Mouse (Mus musculus) limb, embryonic 11.5 days (tissue): ENCODE data around the gene Ctps. TPM values are rescaled to one million over a fixed set of nuclear protein-coding genes. Genes with fewer than 3 reads are reported as not detected.

Experiments
- ATAC-seq: fragments of 200-750 bp; cut with Nextera tagmentation; 2 replicates; pipeline ENCODE4 v1.8.0; 2017; ENCODE audit warnings: low read depth; ENCODE audit not compliant: insufficient number of reproducible peaks, low FRiP score, low TSS enrichment
- DNase-seq: peaks from one replicate; pipeline ENCODE4 v3.0.0-alpha.2; 2015; ENCODE audit warnings: low spot score
- H3K27ac ChIP-seq: fragments of 300-500 bp; sonication (generic); replicated peaks from 2 replicates; pipeline ENCODE4 v1.5.1; 2014; ENCODE audit warnings: low read depth, mild to moderate bottlenecking, low read length
- H3K27me3 ChIP-seq: fragments of 300-500 bp; sonication (generic); 2 replicates; pipeline ENCODE4 v1.6.1; 2014; ENCODE audit warnings: mild to moderate bottlenecking, low read length, mixed read lengths; ENCODE audit not compliant: control insufficient read depth, insufficient read depth
- H3K36me3 ChIP-seq: fragments of 300-500 bp; sonication (generic); 2 replicates; pipeline ENCODE4 v1.6.1; 2014; ENCODE audit warnings: mild to moderate bottlenecking, low read length, moderate library complexity, mixed read lengths; ENCODE audit not compliant: control insufficient read depth, insufficient read depth
- H3K4me1 ChIP-seq: fragments of 300-500 bp; sonication (generic); 2 replicates; pipeline ENCODE4 v1.6.1; 2014; ENCODE audit warnings: low read length, mixed read lengths; ENCODE audit not compliant: control insufficient read depth, insufficient read depth
- H3K4me2 ChIP-seq: fragments of 300-500 bp; sonication (generic); 2 replicates; pipeline ENCODE4 v1.6.1; 2014; ENCODE audit warnings: low read depth, mild to moderate bottlenecking, moderate library complexity; ENCODE audit not compliant: severe bottlenecking
- H3K4me3 ChIP-seq: fragments of 300-500 bp; sonication (generic); 2 replicates; pipeline ENCODE4 v1.5.1; 2014; ENCODE audit warnings: low read depth, low read length
- H3K9ac ChIP-seq: fragments of 300-500 bp; sonication (generic); 2 replicates; pipeline ENCODE4 v1.6.1; 2014; ENCODE audit warnings: mild to moderate bottlenecking, low read length
- H3K9me3 ChIP-seq: fragments of 300-500 bp; sonication (generic); 2 replicates; pipeline ENCODE4 v1.6.1; 2016; ENCODE audit warnings: low read length; ENCODE audit not compliant: control insufficient read depth
- WGBS: fragments of 180-500 bp; shearing (Covaris S2); extraction: QIAGEN DNeasy Blood & Tissue Kit; methylation state at CpG from one replicate; pipeline ENCODE4 v1.1.7; 2014; 5-methylcytosine and 5-hydroxymethylcytosine counted together
- polyA plus RNA-seq: library from polyadenylated mRNA; unstranded; fragments of >200 nt; fragmentation: Nextera tagmentation; extraction: Ambion mirVana; gene quantifications from 2 replicates; pipeline ENCODE4 v1.2.1, GENCODE M21; 2014

Gene Ctps
- polyA plus RNA-seq = 138 and 142 TPM in 2 replicates

- WGBS = under 1% methylated on average over 78 of the region's 97 CpGs
- ATAC-seq = peak; percentile 96
- peak within 1 kb of the TSS; percentile 62 for H3K4me3 ChIP-seq
Observed at GRCm38 (mm10) chr4:120569486-120570437, at the start of gene Ctps. Gene Ctps (minus strand): TSS chr4:120570276.

GRCm38 (mm10) chr4:120616199-120617025 is 46.3 kb upstream of the Ctps start:
- Histone ChIP-seq H3K27ac (no peak overlapping the region), H3K4me2 (no peak overlapping the region), H3K4me3 (no peak overlapping the region), H3K9me3 (no peaks in the 10 kb centered on the region), H3K4me1 (0 out of 2 replicates have a peak, but pooled peaks cover 6% of the 10 kb centered on the region), H3K36me3 (no peaks in the 10 kb centered on the region), H3K9ac (no peak overlapping the region), H3K27me3 (no peaks in the 10 kb centered on the region)
- WGBS = 77% methylated on average over 13 of the region's 13 CpGs
- no peak for ATAC-seq
- no peak for DNase-seq

More at GRCm38 (mm10) chr4:120569486-120570437, at the start of gene Ctps:
- H3K36me3 ChIP-seq = no peaks in the 10 kb centered on the region
- peaks cover 18% of the 10 kb centered on the region for H3K4me1 ChIP-seq
- H3K27me3 ChIP-seq = no peaks in the 10 kb centered on the region
- DNase-seq = peak; percentile 97
- peak within 1 kb of the TSS; percentile 76 for H3K27ac ChIP-seq
- H3K9me3 ChIP-seq = no peaks in the 10 kb centered on the region
- H3K4me2 ChIP-seq = peak within 1 kb of the TSS; percentile 64
- H3K9ac ChIP-seq = peak within 1 kb of the TSS; percentile 80

GRCm38 (mm10) chr4:120615528-120616081 is 45.5 kb upstream of the Ctps start:
- Histone ChIP-seq H3K9ac (no peak overlapping the region), H3K36me3 (no peaks in the 10 kb centered on the region), H3K9me3 (no peaks in the 10 kb centered on the region), H3K4me2 (no peak overlapping the region), H3K4me3 (no peak overlapping the region), H3K4me1 (0 out of 2 replicates have a peak, but pooled peaks cover 6% of the 10 kb centered on the region), H3K27me3 (no peaks in the 10 kb centered on the region), H3K27ac (no peak overlapping the region)
- ATAC-seq (no peak), DNase-seq (no peak)
- 35% methylated on average over 10 of the region's 10 CpGs for WGBS

GRCm38 (mm10) chr4:120614644-120615043 is 44.6 kb upstream of the Ctps start:
- DNase-seq = no peak
- no peak overlapping the region for H3K4me2 ChIP-seq
- no peaks in the 10 kb centered on the region for H3K36me3 ChIP-seq
- ATAC-seq = no peak
- H3K27me3 ChIP-seq = no peaks in the 10 kb centered on the region
- no peak overlapping the region for H3K4me3 ChIP-seq
- H3K9me3 ChIP-seq = no peaks in the 10 kb centered on the region
- H3K27ac ChIP-seq = no peak overlapping the region
- 80% methylated on average over 9 of the region's 9 CpGs for WGBS
- no peak overlapping the region for H3K9ac ChIP-seq
- H3K4me1 ChIP-seq = 0 out of 2 replicates have a peak, but pooled peaks cover 6% of the 10 kb centered on the region

GRCm38 (mm10) chr4:120613691-120614329 is 43.7 kb upstream of the Ctps start:
- ATAC-seq = no peak
- no peaks in the 10 kb centered on the region for H3K36me3 ChIP-seq
- WGBS = 78% methylated on average over 8 of the region's 8 CpGs
- H3K4me1 ChIP-seq = 0 out of 2 replicates have a peak, but pooled peaks cover 6% of the 10 kb centered on the region
- no peaks in the 10 kb centered on the region for H3K9me3 ChIP-seq
- no peak overlapping the region for H3K9ac ChIP-seq
- H3K27ac ChIP-seq = no peak overlapping the region
- H3K4me2 ChIP-seq = no peak overlapping the region
- no peaks in the 10 kb centered on the region for H3K27me3 ChIP-seq
- no peak for DNase-seq
- H3K4me3 ChIP-seq = no peak overlapping the region

DNA sequence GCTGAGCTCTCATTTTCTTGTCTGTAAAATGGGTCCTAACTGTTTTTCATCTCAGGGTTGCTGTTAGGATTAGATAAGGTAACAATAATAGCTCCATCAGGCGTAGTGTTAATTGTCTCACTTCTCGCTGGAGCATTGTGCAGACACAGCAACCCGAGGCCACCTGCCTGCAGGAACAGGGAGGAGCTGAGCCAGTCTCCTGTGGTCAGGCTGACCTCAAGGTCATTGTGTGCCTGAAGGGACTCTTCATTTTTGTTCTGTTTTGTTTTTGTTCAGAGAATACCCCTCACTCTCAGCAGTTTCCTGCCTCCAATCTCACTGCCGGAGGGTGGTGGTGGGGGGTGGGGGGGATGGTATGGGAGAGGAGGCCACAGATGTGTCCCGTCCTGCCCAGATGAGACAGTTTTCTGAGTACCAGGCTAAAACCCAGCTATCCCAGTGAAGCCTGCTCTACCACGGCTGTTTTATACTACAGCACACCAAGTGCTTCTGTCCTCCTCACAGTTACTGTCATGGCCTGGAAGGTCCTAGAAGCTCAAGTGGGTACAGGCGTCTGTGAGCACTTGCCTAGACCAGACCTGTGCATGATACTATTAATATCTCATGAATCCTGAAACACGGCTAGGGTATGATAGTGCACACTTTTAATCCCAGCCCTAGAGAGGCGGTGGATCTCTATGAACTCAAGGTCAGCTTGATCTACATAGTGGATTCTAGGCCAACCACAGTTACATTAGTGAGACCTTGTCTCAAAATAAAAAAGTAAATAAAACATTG is 42.4 kb upstream of the Ctps start:
- H3K27ac ChIP-seq = no peak overlapping the region
- WGBS = 37% methylated on average over 9 of the region's 9 CpGs
- no peaks in the 10 kb centered on the region for H3K36me3 ChIP-seq
- no peak overlapping the region for H3K4me3 ChIP-seq
- H3K9ac ChIP-seq = no peak overlapping the region
- no peaks in the 10 kb centered on the region for H3K27me3 ChIP-seq
- H3K4me2 ChIP-seq = no peak overlapping the region
- ATAC-seq (no peak), DNase-seq (no peak)
- 0 out of 2 replicates have a peak, but pooled peaks cover 6% of the 10 kb centered on the region for H3K4me1 ChIP-seq
- H3K9me3 ChIP-seq = no peaks in the 10 kb centered on the region

DNA sequence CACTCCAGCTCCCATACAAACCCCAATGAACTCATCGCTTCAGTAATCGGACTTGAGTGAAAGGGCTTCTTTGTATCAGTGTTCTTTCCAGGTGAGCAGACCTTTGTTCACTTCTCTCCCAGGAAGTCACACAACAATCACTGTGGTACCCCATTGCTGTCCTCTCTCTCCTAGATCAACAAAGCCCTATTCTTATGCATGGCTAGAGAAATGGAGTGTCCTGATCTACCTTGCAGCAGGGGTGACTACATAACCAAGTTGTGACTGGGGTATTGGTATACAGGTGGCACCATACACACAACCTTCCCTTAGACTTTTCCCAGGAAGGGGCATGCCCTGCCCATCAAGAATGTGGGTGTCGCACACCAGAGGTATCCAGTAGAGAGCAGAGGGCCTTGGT is 40.9 kb upstream of the Ctps start:
- Histone ChIP-seq H3K9me3 (no peaks in the 10 kb centered on the region), H3K4me2 (no peak overlapping the region), H3K27ac (no peak overlapping the region), H3K4me3 (no peak overlapping the region), H3K9ac (no peak overlapping the region), H3K36me3 (no peaks in the 10 kb centered on the region), H3K27me3 (no peaks in the 10 kb centered on the region), H3K4me1 (0 out of 2 replicates have a peak, but pooled peaks cover 6% of the 10 kb centered on the region)
- DNase-seq (no peak), ATAC-seq (no peak)
- WGBS = 92% methylated on average over 3 of the region's 3 CpGs
